Mouse (Mus musculus) left cerebral cortex, postnatal 14 days (tissue): Measurements from ENCODE around the gene Ndufv3. TPM values are rescaled to one million over a fixed set of nuclear protein-coding genes. Genes with fewer than 3 reads are reported as not detected.
A peak's percentile ranks its signal among the peaks of the same experiment; 100 is the strongest.
"Not testable (repeated sequence)": the region's sequence is repeated elsewhere in the genome, so short reads cannot be mapped to it uniquely, and the experiment has no call there.

Experiments
- DNase-seq, 2 experiments: peaks; one replicate each; pipeline ENCODE4 v3.0.0; 2021 to 2022; ENCODE audit warnings: low spot score in 2 of 2, mixed read lengths in 1 of 2
- intact Hi-C: fragments of 180-260 bp; cut with DNase I; formaldehyde crosslinking; loops from one replicate; pipeline ENCODE4 v1.15.1; 2025
- total RNA-seq, 2 experiments: library from RNA; stranded (reverse); gene quantifications; 2 replicates each; pipeline ENCODE4 v1.2.3; 2021

Gene Ndufv3
- total RNA-seq, 2 experiments from 2014 or later = 311 to 320 TPM

DNA sequence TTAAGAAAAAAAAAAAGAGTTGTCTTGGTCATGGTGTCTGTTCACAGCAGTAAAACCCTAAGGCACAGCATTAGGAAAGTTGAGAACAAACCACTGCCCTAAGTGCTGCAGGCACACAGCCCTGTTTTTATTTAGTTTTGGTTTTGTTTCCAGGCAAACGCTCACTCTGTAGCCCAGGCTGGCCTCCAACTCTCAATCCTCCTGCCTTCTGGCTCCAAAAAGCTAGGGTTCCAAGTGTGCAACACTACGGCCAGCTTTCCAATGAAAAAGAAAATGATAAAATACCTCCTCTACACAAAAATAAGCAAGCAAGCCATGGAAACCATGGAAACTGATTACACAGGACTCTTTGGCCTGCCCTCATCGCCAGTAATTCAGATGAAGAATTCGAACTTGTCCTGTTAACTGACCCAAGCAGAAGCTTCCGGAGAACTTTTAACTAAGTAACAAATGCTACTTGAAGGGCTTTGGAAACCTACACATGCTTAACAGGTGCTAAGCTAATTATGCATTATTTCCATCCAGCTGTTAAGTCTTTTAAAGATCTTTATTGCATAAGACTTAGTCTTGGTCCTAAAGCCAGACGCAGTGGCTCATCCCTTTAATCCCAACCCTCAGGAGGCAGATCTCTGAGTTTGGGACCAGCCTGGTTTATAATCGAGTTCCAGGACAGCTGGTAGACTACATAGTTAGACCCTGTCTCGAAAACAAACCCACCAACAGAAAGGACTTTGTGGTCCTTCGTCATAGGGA, 26.7 kb downstream of the Ndufv3 start:
- intact Hi-C loops = no loop called here
- no peak for DNase-seq

DNA sequence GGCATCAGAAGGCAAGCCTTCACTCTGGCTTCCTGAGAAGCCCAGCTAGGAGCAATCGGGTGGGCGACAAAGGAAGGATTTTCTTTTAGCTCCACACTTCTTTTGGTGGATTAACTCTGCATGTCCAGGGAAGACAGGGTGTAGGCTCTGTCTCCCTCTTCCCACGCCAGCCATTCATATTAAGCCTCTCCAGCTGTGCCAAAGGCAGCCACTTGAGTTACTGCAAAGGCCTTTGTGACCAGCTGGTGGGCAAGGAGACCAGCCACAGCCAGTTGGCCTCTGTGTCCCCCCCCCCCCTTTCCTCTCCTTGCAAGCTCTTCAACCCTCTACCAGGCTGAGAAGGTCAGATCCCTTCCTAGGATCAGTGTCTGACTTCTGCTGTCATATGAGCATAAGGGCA, 28.1 kb downstream of the Ndufv3 start:
- DNase-seq = no peak
- intact Hi-C loops = no loop called here

DNA sequence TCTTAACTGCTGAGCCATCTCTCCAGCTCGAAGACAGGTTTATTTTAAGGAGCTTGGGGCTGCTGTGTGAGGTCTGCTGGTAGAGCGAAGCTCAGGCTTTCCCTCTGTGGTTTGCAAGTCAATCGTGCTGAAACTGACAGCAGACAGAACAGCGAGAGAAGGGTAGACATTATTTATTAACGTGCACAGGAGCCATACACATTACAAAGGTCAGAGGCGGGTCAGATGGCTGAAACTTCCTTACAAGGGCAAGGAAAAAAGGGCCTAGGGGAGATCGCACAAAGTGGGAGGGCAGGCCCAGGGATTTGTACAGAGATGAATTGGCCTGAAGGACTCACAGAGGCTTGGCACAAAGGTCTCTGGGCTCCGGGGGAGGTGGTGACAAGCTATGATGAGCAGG, 29.5 kb downstream of the Ndufv3 start:
- intact Hi-C loops = no loop called here
- no peak for DNase-seq

DNA sequence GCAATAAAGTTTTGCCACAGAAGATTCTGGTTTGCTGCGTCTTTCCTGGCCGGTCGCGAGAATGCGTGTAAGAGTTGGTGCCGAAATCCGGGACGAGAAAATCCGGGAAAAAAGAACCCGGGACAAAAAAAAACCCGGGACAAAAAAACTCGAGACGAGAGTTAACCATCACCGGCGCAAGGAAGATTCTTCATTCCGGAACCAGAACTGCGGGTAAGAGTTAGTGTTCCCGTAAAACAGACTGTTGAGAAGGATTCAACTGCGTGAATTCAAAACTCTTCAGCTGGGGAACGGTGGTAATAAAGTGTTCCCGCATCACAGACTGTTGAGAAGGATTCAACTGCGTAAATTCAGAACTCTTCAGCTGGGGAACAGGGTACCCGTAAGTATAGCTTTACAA, 32.7 kb downstream of the Ndufv3 start:
- DNase-seq, intact Hi-C loops: not testable (repeated sequence)

DNA sequence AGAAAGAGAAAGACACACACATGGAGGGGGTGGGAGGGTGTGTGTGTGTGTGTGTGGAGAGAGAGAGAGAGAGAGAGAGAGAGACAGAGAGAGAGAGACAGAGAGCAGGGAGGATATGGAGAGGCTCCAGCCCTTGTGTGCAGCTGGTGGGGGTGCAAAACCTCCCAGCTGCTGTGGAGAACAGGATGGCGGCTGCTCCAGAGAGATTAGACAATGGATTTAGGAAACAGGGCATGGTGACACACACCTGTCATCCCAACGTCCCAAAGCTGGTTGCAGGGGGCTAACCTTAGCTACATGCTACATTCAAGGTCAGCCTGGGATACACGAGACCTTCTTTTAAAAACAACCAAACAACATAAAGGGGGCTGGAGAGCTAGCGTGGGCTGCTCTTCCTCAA, 36.3 kb downstream of the Ndufv3 start:
- intact Hi-C loops = no loop called here
- DNase-seq = no peak

DNA sequence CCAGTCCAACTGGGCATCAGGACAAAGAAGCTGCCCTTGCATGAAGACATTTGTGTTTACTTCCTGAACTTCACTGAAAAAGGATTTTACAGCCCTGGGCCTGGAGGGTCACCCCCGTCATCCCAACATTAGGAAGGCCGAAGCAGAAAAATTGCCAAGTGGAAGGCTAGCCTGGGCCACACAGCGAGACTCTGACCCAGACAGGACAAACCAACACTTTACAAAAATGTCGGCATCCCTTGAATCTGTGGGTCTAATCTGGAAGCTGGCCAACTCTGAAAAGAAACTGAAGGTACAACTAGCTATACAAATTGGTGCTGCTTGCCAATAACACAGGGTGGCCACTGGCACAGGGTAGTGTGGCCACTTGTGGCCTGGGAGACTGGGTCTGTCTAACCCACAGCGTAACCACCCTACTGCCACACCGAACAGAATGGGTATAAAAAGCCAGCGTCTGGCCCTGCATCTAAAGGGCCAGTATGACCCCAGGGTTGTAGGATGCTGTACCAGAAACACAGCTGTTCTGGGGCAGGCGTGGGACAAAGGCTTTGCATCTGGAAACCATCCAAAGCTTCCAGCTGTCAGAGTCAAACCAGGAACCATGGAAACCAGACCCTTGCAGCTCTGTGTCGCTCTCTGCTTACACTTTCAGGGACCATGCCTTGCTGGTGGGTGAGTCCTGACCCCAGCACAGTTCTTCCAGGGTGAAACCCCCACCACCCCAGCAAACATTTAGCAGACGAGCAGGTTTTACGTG, 37.4 kb downstream of the Ndufv3 start:
- intact Hi-C loops = no loop called here
- peak; percentile 25 to 53 for DNase-seq

DNA sequence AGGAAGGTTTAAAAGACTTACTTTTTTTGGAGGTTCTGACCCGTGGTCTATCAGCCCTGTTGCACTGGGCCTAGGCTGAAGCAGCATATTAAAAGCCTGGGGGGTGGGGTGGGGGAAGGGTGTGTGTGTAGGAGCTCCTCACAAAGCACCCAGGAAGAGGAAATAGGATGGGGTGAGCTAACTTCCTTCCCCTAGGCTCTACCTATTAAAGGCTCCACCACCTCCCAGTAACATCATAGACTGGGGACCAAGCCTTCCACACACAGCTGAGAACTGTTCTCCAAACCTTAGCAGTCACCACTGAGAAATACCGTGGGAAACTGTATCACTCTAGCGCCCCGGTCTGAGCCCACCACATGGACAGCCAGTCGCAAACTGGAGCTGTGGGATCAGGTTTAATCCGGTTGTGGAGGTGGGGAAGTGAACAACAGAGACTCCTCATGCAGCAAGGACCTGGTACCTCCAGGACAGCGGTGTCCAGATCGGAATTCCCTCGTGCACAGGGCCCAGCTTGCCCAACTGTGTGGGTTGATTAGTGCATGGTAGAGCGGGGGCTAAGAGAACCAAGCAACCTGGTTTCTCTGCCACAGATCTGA, 38.1 kb downstream of the Ndufv3 start:
- intact Hi-C loops = no loop called here
- DNase-seq = no peak

DNA sequence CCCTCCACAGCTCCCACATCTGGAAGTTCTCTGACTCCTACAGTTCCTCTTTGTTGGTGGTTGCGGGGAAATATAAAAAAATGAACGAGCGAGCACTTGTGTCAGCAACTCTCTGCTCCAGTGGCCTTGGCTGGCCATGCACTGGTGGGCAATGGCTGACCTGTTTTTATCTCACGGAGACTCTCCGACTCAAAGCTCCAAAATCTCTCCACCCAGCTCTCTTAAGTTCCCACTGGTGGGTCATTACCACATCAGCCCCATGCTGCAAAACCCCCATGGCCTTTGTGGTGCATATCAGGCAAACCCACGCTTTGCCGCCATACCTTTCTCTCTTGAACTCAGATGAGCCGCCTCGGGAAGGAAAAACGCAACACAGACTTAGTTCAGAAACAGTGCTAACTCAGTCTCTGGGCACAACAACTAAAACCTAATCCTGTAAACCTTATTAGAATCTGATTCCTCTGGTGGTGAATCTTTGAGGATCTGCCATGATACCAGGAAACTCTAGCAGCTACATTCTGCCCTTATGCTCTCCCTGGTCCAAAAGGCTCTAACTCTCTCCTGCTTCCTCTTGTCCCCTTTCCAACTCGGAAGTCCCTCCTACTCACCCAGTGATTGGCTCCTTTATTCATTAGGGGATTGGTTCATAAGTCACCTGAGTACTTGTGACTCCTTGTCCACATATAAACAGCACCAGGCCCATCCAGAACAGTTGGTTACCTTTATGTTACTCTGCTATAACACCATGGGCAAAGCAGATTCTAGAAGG, 39.3 kb downstream of the Ndufv3 start:
- DNase-seq = no peak
- intact Hi-C loops = no loop called here

DNA sequence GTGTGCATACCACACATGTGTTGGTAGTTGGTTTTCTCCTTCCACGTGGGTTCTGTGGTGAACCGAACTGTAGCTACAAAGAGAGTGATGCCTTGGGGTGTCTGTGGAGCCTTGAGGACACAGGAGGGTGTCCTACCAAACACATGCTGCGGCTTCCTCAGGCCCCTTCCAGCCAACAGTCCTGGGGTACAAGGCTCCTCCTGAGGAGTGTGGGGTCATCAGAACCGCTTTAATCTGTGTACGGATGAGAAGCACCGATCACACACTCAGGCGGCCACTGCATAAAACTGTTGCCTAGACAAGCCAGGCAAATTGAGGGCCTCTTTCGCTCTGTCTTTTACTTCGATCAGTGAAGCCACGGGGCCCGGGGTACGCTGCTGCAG, 43.7 kb downstream of the Ndufv3 start:
- DNase-seq = peak in 1 of 2 experiments; percentile 40
- intact Hi-C loops = loop anchor here (1.0 kb wide), 1 partner anchor 43 kb away; the partner anchor contains the start of gene Ndufv3

DNA sequence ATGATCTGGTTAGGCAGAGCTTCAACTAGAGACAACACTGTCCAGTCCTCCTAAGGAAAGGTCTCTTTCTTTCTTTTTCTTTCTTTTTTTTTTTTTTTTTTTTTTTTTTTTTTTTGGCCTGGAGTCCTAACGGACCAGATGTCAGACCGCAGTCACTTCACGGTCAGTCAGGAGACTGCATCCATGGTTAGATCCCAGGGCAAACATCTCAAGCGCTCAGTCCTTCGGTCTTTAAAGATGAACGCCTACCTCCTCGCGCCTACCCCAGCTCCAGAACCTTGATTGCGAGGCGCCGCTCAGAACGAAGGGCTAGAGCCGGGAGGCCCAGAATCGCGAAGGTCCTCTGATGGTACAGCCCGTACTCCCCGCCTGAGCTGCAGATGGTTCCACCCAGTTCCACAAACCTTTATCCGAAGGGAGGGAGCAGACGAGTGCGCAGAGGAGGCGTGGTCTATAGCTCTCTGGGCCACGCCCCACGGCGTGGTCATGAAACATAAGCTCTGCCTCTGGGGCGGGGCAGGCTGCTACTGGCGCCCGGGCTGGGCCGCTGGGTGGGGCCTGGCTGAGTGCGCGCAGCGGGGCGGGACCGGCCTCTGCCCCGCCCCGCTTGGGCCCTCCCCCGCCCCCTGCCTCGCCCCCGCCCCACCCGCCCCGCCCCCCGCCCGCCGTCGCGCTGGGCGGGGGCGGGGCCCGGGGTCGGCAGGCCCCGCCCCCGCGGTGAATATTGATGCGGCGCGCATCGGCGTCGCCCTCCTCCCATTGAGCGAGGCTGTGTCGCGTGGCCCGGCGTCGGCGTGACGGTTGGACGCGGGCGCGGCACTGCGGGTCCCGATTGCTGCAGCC, 44.3 kb downstream of the Ndufv3 start, which contains the start of gene Pknox1:
Gene Pknox1 (plus strand): TSS at position 720 of the 843 bp plus-strand sequence.
- intact Hi-C loops = loop anchor here (1.0 kb wide), 1 partner anchor 44 kb away; the partner anchor contains the start of gene Ndufv3
- peak; percentile 99 to 100 for DNase-seq

DNA sequence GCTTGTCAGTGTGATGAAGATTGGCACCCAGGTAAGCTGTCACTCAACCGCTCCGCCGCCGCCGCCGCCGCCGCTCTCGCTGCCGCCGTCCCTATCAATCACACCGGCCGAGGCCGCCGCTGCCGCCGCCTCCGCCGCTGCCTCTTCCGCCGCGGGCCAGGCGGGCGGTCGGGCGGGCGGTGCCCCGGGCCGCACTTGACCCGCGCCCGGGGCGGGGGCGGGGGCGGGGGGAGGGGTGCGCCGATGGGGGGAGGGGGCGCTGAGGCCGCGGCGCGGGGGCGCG, 44.9 kb downstream of the Ndufv3 start:
- intact Hi-C loops = loop anchor here (1.0 kb wide), 1 partner anchor 44 kb away; the partner anchor contains the start of gene Ndufv3
- no peak for DNase-seq

DNA sequence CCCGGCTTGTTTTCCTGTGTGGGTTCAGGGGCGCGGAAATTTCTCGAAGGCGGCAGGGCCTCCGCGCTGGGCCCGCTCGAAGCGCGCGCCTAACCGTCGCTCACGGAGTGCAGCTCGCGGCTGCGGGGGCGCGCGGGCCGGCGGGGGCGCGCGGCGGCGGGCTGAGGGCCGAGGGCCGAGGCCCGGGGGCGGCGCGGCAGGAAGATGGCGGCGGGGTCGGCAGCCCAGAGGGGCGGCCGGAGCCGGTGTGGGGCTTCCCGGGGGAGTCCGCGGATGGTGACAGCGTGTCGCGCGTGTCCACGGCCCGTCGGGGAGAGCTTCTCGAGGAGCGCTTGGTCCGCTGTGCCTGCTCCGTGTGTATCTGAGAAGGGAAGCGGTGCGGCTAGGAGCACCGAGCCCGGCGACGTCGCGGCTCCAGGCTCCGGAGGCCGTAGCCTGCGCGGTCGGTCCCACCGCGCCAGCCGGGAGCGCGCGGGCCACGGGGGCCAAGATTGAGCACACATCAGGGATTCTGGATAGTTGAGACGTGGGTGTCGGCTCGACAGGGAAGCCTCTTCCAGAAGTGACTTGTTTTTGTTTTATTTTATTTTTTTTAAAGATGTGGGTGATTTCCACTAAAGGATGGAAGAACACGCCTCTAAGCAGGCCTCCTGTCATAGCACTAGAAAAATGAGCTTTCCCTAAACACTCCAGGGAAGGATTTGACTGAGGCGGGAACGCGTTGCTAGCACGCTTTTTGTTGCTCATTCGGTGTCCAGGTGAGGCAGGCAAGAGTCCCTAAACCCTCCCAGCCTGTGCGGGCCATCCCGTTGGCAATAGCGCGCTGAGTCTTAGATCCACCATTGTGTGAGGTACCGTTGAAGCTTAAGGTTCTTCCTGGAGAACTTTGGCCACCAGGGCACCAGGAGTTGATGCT, 45.5 kb downstream of the Ndufv3 start:
- intact Hi-C loops = no loop called here
- peak; percentile 61 to 64 for DNase-seq

DNA sequence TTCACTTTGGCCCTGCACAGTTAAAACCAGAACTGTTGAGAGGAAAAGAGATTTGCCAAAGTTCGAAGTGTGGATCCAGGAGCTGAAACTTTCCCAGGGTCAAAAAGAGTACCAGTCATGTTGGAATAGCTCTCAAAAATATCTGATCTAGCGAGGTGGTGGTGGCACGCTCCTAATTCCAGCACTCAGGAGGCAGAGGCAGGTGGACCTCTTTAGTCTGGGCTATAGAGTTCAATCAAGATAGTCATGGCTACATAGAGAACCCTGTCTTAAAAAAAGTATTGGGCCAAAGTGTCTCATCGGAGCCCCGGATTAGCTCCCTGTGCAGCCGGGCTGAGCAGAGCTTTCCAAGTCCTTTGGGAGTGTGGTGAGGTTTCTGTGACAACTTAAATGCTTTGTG, 46.4 kb downstream of the Ndufv3 start:
- intact Hi-C loops = no loop called here
- no peak for DNase-seq

DNA sequence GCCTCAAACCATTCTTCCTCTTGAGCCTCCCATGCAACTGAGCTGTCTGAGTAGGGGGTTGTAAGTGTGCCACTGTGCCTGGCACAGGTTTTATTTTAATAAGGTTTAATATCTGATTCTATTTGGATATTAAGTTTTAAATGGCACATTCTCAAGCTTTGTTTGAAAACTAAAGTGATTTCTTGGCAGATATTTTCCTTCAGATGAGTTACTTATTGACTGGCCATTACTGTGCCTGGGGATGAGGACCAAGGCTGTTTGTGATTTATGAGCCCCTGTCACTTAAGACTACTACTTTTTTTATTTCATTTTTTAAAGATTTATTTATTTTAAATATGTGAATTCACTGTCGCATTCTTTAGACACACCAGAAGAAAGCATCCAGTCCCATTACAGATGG, 49.8 kb downstream of the Ndufv3 start:
- DNase-seq = no peak
- intact Hi-C loops = no loop called here

DNA sequence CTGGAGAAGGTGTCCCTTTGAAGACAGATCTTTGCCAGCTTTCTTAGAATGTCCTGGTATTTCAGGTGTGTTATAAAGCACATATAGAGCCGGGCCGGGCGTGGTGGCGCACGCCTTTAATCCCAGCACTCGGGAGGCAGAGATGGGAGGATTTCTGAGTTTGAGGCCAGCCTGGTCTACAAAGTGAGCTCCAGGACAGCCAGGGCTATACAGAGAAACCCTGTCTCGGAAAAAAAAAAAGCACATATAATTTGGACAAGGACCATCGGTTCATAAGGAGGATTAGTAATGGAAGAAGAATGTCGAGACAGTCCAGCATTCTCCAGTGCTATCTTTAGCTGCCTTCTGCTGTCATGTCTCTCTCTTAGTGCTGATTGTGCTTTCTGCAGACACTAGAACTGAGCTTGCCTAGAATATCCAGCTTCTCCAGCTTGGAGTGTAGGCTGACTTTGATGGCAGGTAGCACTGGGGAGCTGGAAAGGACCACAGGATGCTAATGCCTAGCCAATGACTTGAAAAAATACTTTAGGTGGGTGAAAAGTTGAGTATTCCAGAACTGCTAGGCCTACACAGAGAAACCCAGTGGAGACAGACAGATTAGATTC, 50.5 kb downstream of the Ndufv3 start:
- peak in 1 of 2 experiments; percentile 26 for DNase-seq
- intact Hi-C loops = no loop called here

DNA sequence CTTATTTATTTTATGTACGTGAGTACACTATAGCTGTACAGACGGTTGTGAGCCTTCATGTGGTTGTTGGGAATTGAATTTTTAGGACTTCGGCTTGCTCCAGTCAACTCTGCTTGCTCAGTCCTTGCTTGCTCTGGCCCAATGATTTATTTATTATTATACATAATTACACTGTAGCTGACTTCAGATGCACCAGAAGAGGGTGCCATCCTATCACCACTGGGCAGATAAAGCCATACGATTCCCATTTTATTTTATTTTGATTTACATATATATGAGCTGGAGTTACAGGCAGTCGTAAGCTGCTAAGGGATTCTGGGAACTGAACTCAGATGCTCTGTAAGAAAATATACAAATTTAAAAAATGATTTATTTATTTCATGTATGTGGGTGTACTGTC, 51.8 kb downstream of the Ndufv3 start:
- intact Hi-C loops = no loop called here

DNA sequence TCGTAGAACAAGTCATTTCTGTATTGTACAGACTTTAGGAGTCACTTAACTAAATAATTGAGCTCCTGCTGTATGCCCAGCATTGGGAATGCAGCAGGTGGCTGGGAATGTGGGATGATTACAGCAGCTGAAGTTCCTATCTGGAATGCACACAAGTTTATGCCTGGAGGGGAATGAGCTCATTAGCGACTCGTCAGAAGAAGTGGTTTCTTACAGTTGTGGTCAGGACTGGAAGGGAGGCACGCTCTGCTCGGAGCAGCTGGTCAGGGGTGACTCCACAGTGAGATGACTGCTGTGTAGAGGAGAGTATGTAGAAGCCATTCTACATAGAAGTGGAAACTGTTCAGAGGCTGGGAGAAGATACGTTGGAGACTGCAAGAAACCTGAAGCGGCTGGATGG, 54.7 kb downstream of the Ndufv3 start:
- no peak for DNase-seq
- intact Hi-C loops = no loop called here

More for the DNA sequence above, 51.8 kb downstream of the Ndufv3 start:
- no peak for DNase-seq
